Mouse (Mus musculus) lung, adult 2 months (tissue): ENCODE measurements at regions not wholly inside any gene's neighbourhood (a gene's known extent, or its start where the extent isn't known, plus 50 kb on each side); places are given as distances from the start of the nearest gene placed in this dataset.

Source experiments
- DNase-seq: peaks from one replicate; pipeline ENCODE4 v3.0.0; 2022
- H3K4me1 ChIP-seq: fragments of 200-500 bp; 2 replicates; pipeline ENCODE4 v1.6.1; 2011; ENCODE audit warnings: low read length; ENCODE audit not compliant: control insufficient read depth, insufficient read depth
- H3K4me3 ChIP-seq: fragments of 200-500 bp; replicated peaks from 2 replicates; pipeline ENCODE3; 2011; ENCODE audit warnings: low read depth, mild to moderate bottlenecking, control low read depth, low read length; ENCODE audit errors: extremely low read depth
- CTCF ChIP-seq: fragments of 200-500 bp; IDR thresholded peaks from 2 replicates; pipeline ENCODE4 v1.5.1; 2011; ENCODE audit warnings: mild to moderate bottlenecking, low read length, control low read depth; ENCODE audit not compliant: insufficient read depth
- POLR2A ChIP-seq: fragments of 200-500 bp; IDR thresholded peaks from 2 replicates; pipeline ENCODE4 v1.6.1; 2011; ENCODE audit warnings: low read depth, mild to moderate bottlenecking, control low read depth, low read length, borderline replicate concordance; ENCODE audit errors: extremely low read depth
- WGBS: fragments of 180-500 bp; shearing (Covaris S2); methylation state at CpG from one replicate; pipeline ENCODE4 v1.1.7; 2018; 5-methylcytosine and 5-hydroxymethylcytosine counted together

- Histone ChIP-seq H3K4me1 (no peaks in the 10 kb centered on the region), H3K4me3 (no peak overlapping the region)
- WGBS, result 73% methylated on average over 10 of the region's 10 CpGs
- no peak for DNase-seq
- TF ChIP-seq POLR2A (no peak), CTCF (no peak)
Observed at GRCm38 (mm10) chr15:56448015-56448645, 1029.3 kb downstream of the Slc22a22 start.

GRCm38 (mm10) chr15:56440171-56440570 lies 1037.3 kb downstream of the Slc22a22 start:
- Histone ChIP-seq H3K4me3 (no peak overlapping the region), H3K4me1 (no peaks in the 10 kb centered on the region)
- no peak for TF ChIP-seq CTCF
- TF ChIP-seq POLR2A, result no peak
- DNase-seq, result no peak
- WGBS, result 78% methylated on average over 4 of the region's 4 CpGs

- Histone ChIP-seq H3K4me3 (no peak overlapping the region), H3K4me1 (no peaks in the 10 kb centered on the region)
- DNase-seq, result no peak
- no peak for TF ChIP-seq POLR2A
- no peak for TF ChIP-seq CTCF
- 59% methylated on average over 2 of the region's 2 CpGs for WGBS
Observed at GRCm38 (mm10) chr15:56438370-56438769, 1039.1 kb downstream of the Slc22a22 start.

GRCm38 (mm10) chr15:56436131-56436530 lies 1041.3 kb downstream of the Slc22a22 start:
- WGBS, result 72% methylated on average over 6 of the region's 6 CpGs
- DNase-seq, result no peak
- H3K4me3 ChIP-seq, result no peak overlapping the region
- no peak for TF ChIP-seq POLR2A
- no peaks in the 10 kb centered on the region for H3K4me1 ChIP-seq

GRCm38 (mm10) chr15:56425986-56426385 lies 1051.4 kb downstream of the Slc22a22 start:
- no peak for DNase-seq
- Histone ChIP-seq H3K4me3 (no peak overlapping the region), H3K4me1 (no peaks in the 10 kb centered on the region)
- 32% methylated on average over 4 of the region's 4 CpGs for WGBS
- TF ChIP-seq POLR2A, result no peak
- TF ChIP-seq CTCF, result no peak

- WGBS, result 76% methylated on average over 1 of the region's 1 CpGs
- DNase-seq, result no peak
- H3K4me1 ChIP-seq, result no peaks in the 10 kb centered on the region
- TF ChIP-seq CTCF, result no peak
- no peak for TF ChIP-seq POLR2A
- no peak overlapping the region for H3K4me3 ChIP-seq
Observed at GRCm38 (mm10) chr15:56420681-56421080, 1056.7 kb downstream of the Slc22a22 start.

- no peak for TF ChIP-seq CTCF
- TF ChIP-seq POLR2A, result no peak
- H3K4me1 ChIP-seq, result no peaks in the 10 kb centered on the region
- no peak for DNase-seq
- H3K4me3 ChIP-seq, result no peak overlapping the region
Observed at GRCm38 (mm10) chr15:56391982-56392381, 1085.4 kb downstream of the Slc22a22 start.

GRCm38 (mm10) chr15:56378511-56378910 lies 1098.9 kb downstream of the Slc22a22 start:
- no peak overlapping the region for H3K4me3 ChIP-seq
- no peaks in the 10 kb centered on the region for H3K4me1 ChIP-seq
- WGBS, result 41% methylated on average over 1 of the region's 1 CpGs
- DNase-seq, result no peak
- TF ChIP-seq POLR2A (no peak), CTCF (no peak)

GRCm38 (mm10) chr15:56350903-56351302 lies 1126.5 kb downstream of the Slc22a22 start:
- Histone ChIP-seq H3K4me3 (no peak overlapping the region), H3K4me1 (no peaks in the 10 kb centered on the region)
- WGBS, result 71% methylated on average over 5 of the region's 5 CpGs
- TF ChIP-seq POLR2A, result no peak
- DNase-seq, result no peak

GRCm38 (mm10) chr15:56346111-56346510 lies 1131.3 kb downstream of the Slc22a22 start:
- H3K4me3 ChIP-seq, result no peak overlapping the region
- WGBS, result 46% methylated on average over 2 of the region's 2 CpGs
- no peaks in the 10 kb centered on the region for H3K4me1 ChIP-seq
- TF ChIP-seq CTCF (no peak), POLR2A (no peak)
- DNase-seq, result no peak

GRCm38 (mm10) chr15:56344973-56345372 lies 1132.5 kb downstream of the Slc22a22 start:
- WGBS, result 88% methylated on average over 2 of the region's 2 CpGs
- Histone ChIP-seq H3K4me1 (no peaks in the 10 kb centered on the region), H3K4me3 (no peak overlapping the region)
- TF ChIP-seq POLR2A (no peak), CTCF (no peak)
- DNase-seq, result no peak
